9 mouse cellular contexts compared by ENCODE assay signal in the genomic region with DNA sequence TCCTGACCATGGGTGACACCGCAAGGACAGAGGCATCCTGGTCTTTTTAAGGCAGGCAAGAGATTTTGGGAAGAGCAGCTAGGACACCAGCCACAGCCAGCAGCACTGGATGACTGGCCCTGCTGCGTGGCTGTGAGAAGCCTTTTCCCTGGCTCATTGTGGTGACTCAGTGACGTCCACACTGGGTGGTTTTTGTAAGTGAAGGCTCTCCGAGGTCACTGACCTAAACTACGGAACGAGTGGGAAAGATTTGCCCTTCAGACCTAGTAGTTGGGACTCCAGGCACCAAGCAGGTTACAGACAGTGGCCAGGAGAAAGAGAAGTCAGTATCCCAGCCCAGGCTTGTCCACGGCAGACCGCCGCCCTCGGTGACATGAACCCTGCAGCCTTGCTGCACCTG. TPM values are rescaled to one million over a fixed set of nuclear protein-coding genes. Genes with fewer than 3 reads are reported as not detected.
DNase-seq lines count a peak whose midpoint lies in the region; ATAC-seq and TF ChIP-seq lines count a peak whose summit lies in the region.
"Had no signal": no experiment of that assay in that cellular context is flagged by ENCODE, and none has a peak within 500 bp of the region (broad histone marks: within the 10 kb centered on the region; RNA-seq: fewer than 3 reads in every experiment).

No protein-coding gene starts in this region.

- peak overlapping the region; percentile 89 for H3K27ac ChIP-seq in forebrain, embryonic 12.5 days
- no peak overlapping the region for H3K27ac ChIP-seq in forebrain, embryonic 16.5 days (ENCODE audit: low read length)
- peak overlapping the region; percentile 9; the same call in 1 of the 2 replicates for H3K27ac ChIP-seq in testis, adult 2 months (ENCODE audit: control insufficient read depth, insufficient read depth, low read depth, low read length)
- peak overlapping the region; percentile 80 for H3K27ac ChIP-seq in limb, embryonic 10.5 days

- no peak for ATAC-seq in forebrain, embryonic 12.5 days (ENCODE audit: low FRiP score)
- ATAC-seq in forebrain, embryonic 16.5 days, result no peak

- no peak for TF ChIP-seq CTCF in testis, adult 2 months (IDR thresholded peaks at IDR 0.05; ENCODE audit: control insufficient read depth, insufficient read depth, insufficient replicate concordance, low read depth, low read length)

- no peaks in the 10 kb centered on the region for H3K9me3 ChIP-seq in forebrain, embryonic 12.5 days
- H3K9me3 ChIP-seq in forebrain, embryonic 16.5 days (ENCODE audit: control insufficient read depth, low read length), result no peaks in the 10 kb centered on the region
- no peaks in the 10 kb centered on the region for H3K9me3 ChIP-seq in limb, embryonic 10.5 days (replicated peaks)

- no peak for TF ChIP-seq POLR2A in testis, adult 2 months (IDR thresholded peaks at IDR 0.05; ENCODE audit: control insufficient read depth, low read depth, low read length)

- H3K9ac ChIP-seq in forebrain, embryonic 12.5 days, result no peak overlapping the region
- H3K9ac ChIP-seq in forebrain, embryonic 16.5 days (replicated peaks; ENCODE audit: low read depth, low read length), result no peak overlapping the region; the same call in 1 of the 2 replicates

- H3K27me3 ChIP-seq in forebrain, embryonic 12.5 days, result no peaks in the 10 kb centered on the region
- no peaks in the 10 kb centered on the region for H3K27me3 ChIP-seq in forebrain, embryonic 16.5 days (replicated peaks; ENCODE audit: control insufficient read depth, insufficient read depth, low read length)
- H3K27me3 ChIP-seq in testis, adult 2 months (ENCODE audit: control insufficient read depth, insufficient read depth, low read length), result no peaks in the 10 kb centered on the region
- H3K27me3 ChIP-seq in limb, embryonic 10.5 days (ENCODE audit: low read depth, poor library complexity, severe bottlenecking), result no peaks in the 10 kb centered on the region

- intact Hi-C loops in left cerebral cortex, postnatal 36 days (cut with DNase I), result no loop called here

- H3K4me3 ChIP-seq in forebrain, embryonic 12.5 days (replicated peaks), result no peak overlapping the region
- H3K4me3 ChIP-seq in forebrain, embryonic 16.5 days (replicated peaks; ENCODE audit: low read length), result no peak overlapping the region
- H3K4me3 ChIP-seq in testis, adult 2 months (ENCODE audit: control insufficient read depth, low read depth, low read length), result no peak overlapping the region
- no peak overlapping the region for H3K4me3 ChIP-seq in limb, embryonic 10.5 days

- WGBS in forebrain, embryonic 12.5 days, result 78% methylated on average over 10 of the region's 10 CpGs
- 76% methylated on average over 10 of the region's 10 CpGs for WGBS in forebrain, embryonic 16.5 days
- 83% methylated on average over 10 of the region's 10 CpGs for WGBS in limb, embryonic 10.5 days

- DNase-seq in testis, postnatal 10 days (ENCODE audit: low spot score), result no peak
- no peak for DNase-seq in limb, embryonic 10.5 days (ENCODE audit: low spot score)
- no peak for DNase-seq in urinary bladder, adult 18-20 months (ENCODE audit: low spot score in 2 of 2)
- no peak for DNase-seq in left cerebral cortex, postnatal 36 days (ENCODE audit: low spot score in 2 of 2)
- no peak for DNase-seq in embryo, embryonic 10 days (ENCODE audit: low spot score)

- peaks cover 67% of the 10 kb centered on the region for H3K4me1 ChIP-seq in forebrain, embryonic 12.5 days
- peaks cover 65% of the 10 kb centered on the region for H3K4me1 ChIP-seq in forebrain, embryonic 16.5 days (replicated peaks; ENCODE audit: control insufficient read depth, insufficient read depth, low read length)
- H3K4me1 ChIP-seq in testis, adult 2 months (ENCODE audit: control insufficient read depth, insufficient read depth, low read length), result peaks cover 2% of the 10 kb centered on the region; the same call in 1 of the 2 replicates
- peaks cover 65% of the 10 kb centered on the region for H3K4me1 ChIP-seq in limb, embryonic 10.5 days

- H3K36me3 ChIP-seq in forebrain, embryonic 12.5 days (replicated peaks), result no peaks in the 10 kb centered on the region; the same call in 1 of the 2 replicates
- H3K36me3 ChIP-seq in forebrain, embryonic 16.5 days (ENCODE audit: control insufficient read depth, insufficient read depth), result no peaks in the 10 kb centered on the region
- H3K36me3 ChIP-seq in testis, adult 2 months (ENCODE audit: control insufficient read depth, insufficient read depth, low read length), result no peaks in the 10 kb centered on the region; the same call in 1 of the 2 replicates
- peaks cover 14% of the 10 kb centered on the region for H3K36me3 ChIP-seq in limb, embryonic 10.5 days

- H3K4me2 ChIP-seq in forebrain, embryonic 12.5 days, result no peak overlapping the region
- no peak overlapping the region for H3K4me2 ChIP-seq in forebrain, embryonic 16.5 days (ENCODE audit: low read length)

RNA-seq across cellular contexts. Expression of a gene that starts 11.5 kb away (rescaled TPM):
- polyA plus RNA-seq in forebrain, embryonic 12.5 days (2016; fragmentation: Nextera tagmentation; extraction: Ambion mirVana), result 55.2 and 62.6 TPM in 2 replicates
- polyA plus RNA-seq in forebrain, embryonic 16.5 days (2015; fragmentation: Nextera tagmentation; extraction: Ambion mirVana), result 83.5 and 83.7 TPM in 2 replicates
- 147 and 169 TPM in 2 replicates for polyA plus RNA-seq in testis, adult 2 months (2012; rRNA removed)
- 46.7 and 58.9 TPM in 2 replicates for polyA plus RNA-seq in limb, embryonic 10.5 days (2016; fragmentation: Nextera tagmentation; extraction: Ambion mirVana)
- 10 to 100 TPM; 82.7 to 82.8 TPM for total RNA-seq in left cerebral cortex, postnatal 36 days (2021)

RNA-seq across cellular contexts. Expression of a gene that starts 18.5 kb away (rescaled TPM):
- polyA plus RNA-seq in forebrain, embryonic 12.5 days (2016; fragmentation: Nextera tagmentation; extraction: Ambion mirVana), result 0.61 and 0.64 TPM in 2 replicates
- 1.8 and 2.4 TPM in 2 replicates for polyA plus RNA-seq in forebrain, embryonic 16.5 days (2015; fragmentation: Nextera tagmentation; extraction: Ambion mirVana)
- polyA plus RNA-seq in testis, adult 2 months (2012; rRNA removed), result 0.47 and 0.78 TPM in 2 replicates
- polyA plus RNA-seq in limb, embryonic 10.5 days (2016; fragmentation: Nextera tagmentation; extraction: Ambion mirVana), result not detected in 2 replicates
- total RNA-seq in left cerebral cortex, postnatal 36 days (2021), result 1 to 10 TPM; 1.7 TPM
- total RNA-seq: common myeloid progenitor, adult 5-6 weeks had no signal

RNA-seq across cellular contexts. Expression of a gene that starts 27.7 kb away (rescaled TPM):
- polyA plus RNA-seq in forebrain, embryonic 12.5 days (2016; fragmentation: Nextera tagmentation; extraction: Ambion mirVana), result 0.32 TPM in 2 replicates
- 0.51 and 1.2 TPM in 2 replicates for polyA plus RNA-seq in forebrain, embryonic 16.5 days (2015; fragmentation: Nextera tagmentation; extraction: Ambion mirVana)
- polyA plus RNA-seq in testis, adult 2 months (2012; rRNA removed), result 3.1 and 4.5 TPM in 2 replicates
- not detected in 2 replicates for polyA plus RNA-seq in limb, embryonic 10.5 days (2016; fragmentation: Nextera tagmentation; extraction: Ambion mirVana)
- total RNA-seq in left cerebral cortex, postnatal 36 days (2021), result 1 to 10 TPM; 1.6 to 3.3 TPM
- total RNA-seq: common myeloid progenitor, adult 5-6 weeks had no signal

RNA-seq across cellular contexts. Expression of a gene that starts 38.8 kb away (rescaled TPM):
- not detected in 2 replicates for polyA plus RNA-seq in forebrain, embryonic 12.5 days (2016; fragmentation: Nextera tagmentation; extraction: Ambion mirVana)
- not detected in 2 replicates for polyA plus RNA-seq in forebrain, embryonic 16.5 days (2015; fragmentation: Nextera tagmentation; extraction: Ambion mirVana)
- 0.24 and 0.47 TPM in 2 replicates for polyA plus RNA-seq in testis, adult 2 months (2012; rRNA removed)
- polyA plus RNA-seq in limb, embryonic 10.5 days (2016; fragmentation: Nextera tagmentation; extraction: Ambion mirVana), result not detected in 2 replicates
- not detected for total RNA-seq in left cerebral cortex, postnatal 36 days (2021)
- total RNA-seq: common myeloid progenitor, adult 5-6 weeks had no signal

RNA-seq across cellular contexts. Expression of a gene that starts 56.5 kb away (rescaled TPM):
- polyA plus RNA-seq in forebrain, embryonic 12.5 days (2016; fragmentation: Nextera tagmentation; extraction: Ambion mirVana), result 58.0 and 58.1 TPM in 2 replicates
- polyA plus RNA-seq in forebrain, embryonic 16.5 days (2015; fragmentation: Nextera tagmentation; extraction: Ambion mirVana), result 50.9 and 60.0 TPM in 2 replicates
- polyA plus RNA-seq in testis, adult 2 months (2012; rRNA removed), result 22.1 and 24.9 TPM in 2 replicates
- 70.3 and 75.9 TPM in 2 replicates for polyA plus RNA-seq in limb, embryonic 10.5 days (2016; fragmentation: Nextera tagmentation; extraction: Ambion mirVana)
- total RNA-seq in left cerebral cortex, postnatal 36 days (2021), result 10 to 100 TPM; 35.4 to 39.0 TPM
